Mouse (Mus musculus) midbrain, embryonic 13.5 days (tissue): ENCODE results near the gene Tgfbi. TPM values are rescaled to one million over a fixed set of nuclear protein-coding genes. Genes with fewer than 3 reads are reported as not detected.

Experiments used
- ATAC-seq: fragments of 200-750 bp; cut with Nextera tagmentation; 2 replicates; pipeline ENCODE4 v1.8.0; 2017; ENCODE audit warnings: mild to moderate bottlenecking, moderate TSS enrichment, moderate library complexity
- H3K27ac ChIP-seq: fragments of 300-500 bp; sonication (generic); 2 replicates; pipeline ENCODE4 v1.5.1; 2015; ENCODE audit warnings: inconsistent platforms, mild to moderate bottlenecking, moderate library complexity
- H3K27me3 ChIP-seq: fragments of 300-500 bp; sonication (generic); 2 replicates; pipeline ENCODE4 v1.6.1; 2015; ENCODE audit warnings: mild to moderate bottlenecking, inconsistent platforms
- H3K36me3 ChIP-seq: fragments of 300-500 bp; sonication (generic); 2 replicates; pipeline ENCODE4 v1.6.1; 2015; ENCODE audit warnings: mild to moderate bottlenecking, inconsistent platforms
- H3K4me1 ChIP-seq: fragments of 300-500 bp; sonication (generic); replicated peaks from 2 replicates; pipeline ENCODE4 v1.6.1; 2015; ENCODE audit warnings: inconsistent platforms
- H3K4me2 ChIP-seq: fragments of 300-500 bp; sonication (generic); replicated peaks from 2 replicates; pipeline ENCODE4 v1.6.1; 2015; ENCODE audit warnings: moderate library complexity, mild to moderate bottlenecking, inconsistent platforms
- H3K4me3 ChIP-seq: fragments of 300-500 bp; sonication (generic); replicated peaks from 2 replicates; pipeline ENCODE4 v1.5.1; 2015; ENCODE audit warnings: mild to moderate bottlenecking, inconsistent platforms
- H3K9ac ChIP-seq: fragments of 300-500 bp; sonication (generic); replicated peaks from 2 replicates; pipeline ENCODE4 v1.6.1; 2015; ENCODE audit warnings: mild to moderate bottlenecking, inconsistent platforms
- H3K9me3 ChIP-seq: fragments of 300-500 bp; sonication (generic); 2 replicates; pipeline ENCODE4 v1.6.1; 2016; ENCODE audit warnings: mild to moderate bottlenecking, inconsistent platforms
- WGBS: fragments of 180-500 bp; shearing (Covaris S2); methylation state at CpG from one replicate; pipeline ENCODE4 v1.1.7; 2015; 5-methylcytosine and 5-hydroxymethylcytosine counted together
- polyA plus RNA-seq: library from polyadenylated mRNA; unstranded; fragments of >200 nt; fragmentation: Nextera tagmentation; extraction: Ambion mirVana; gene quantifications from 2 replicates; pipeline ENCODE4 v1.2.1, GENCODE M21; 2015

Gene Tgfbi
- polyA plus RNA-seq, 1 experiment from 2014 or later = 4.8 TPM

DNA sequence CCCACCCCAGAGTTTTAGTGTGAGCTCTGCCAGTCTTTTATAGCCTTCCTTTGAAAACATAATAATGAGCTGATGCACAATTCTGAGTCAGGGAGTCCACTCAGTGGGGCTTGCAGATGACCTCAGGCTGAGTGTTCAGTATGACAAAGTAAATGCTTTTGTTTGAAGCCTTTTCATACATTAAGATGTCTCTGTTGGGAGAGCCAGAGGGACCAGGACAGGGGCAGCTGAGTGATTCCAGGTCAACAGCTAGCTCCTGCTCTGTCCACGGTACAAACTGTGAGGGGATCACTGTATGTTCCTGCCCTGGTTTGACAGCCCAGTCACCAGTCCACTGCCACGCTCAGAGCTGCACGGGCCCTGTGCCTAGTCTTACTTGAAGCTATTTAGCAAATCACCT is 26.6 kb upstream of the Tgfbi start:
- Histone ChIP-seq H3K4me2 (no peak overlapping the region), H3K36me3 (no peaks in the 10 kb centered on the region), H3K4me3 (no peak overlapping the region), H3K9ac (no peak overlapping the region), H3K27ac (peak overlapping the region; percentile 90), H3K9me3 (no peaks in the 10 kb centered on the region), H3K27me3 (peaks cover 4% of the 10 kb centered on the region; the same call in 1 of the 2 replicates), H3K4me1 (peaks cover 23% of the 10 kb centered on the region)
- peak; percentile 19; the same call in 1 of the 2 replicates for ATAC-seq
- 19% methylated on average over 3 of the region's 3 CpGs for WGBS

DNA sequence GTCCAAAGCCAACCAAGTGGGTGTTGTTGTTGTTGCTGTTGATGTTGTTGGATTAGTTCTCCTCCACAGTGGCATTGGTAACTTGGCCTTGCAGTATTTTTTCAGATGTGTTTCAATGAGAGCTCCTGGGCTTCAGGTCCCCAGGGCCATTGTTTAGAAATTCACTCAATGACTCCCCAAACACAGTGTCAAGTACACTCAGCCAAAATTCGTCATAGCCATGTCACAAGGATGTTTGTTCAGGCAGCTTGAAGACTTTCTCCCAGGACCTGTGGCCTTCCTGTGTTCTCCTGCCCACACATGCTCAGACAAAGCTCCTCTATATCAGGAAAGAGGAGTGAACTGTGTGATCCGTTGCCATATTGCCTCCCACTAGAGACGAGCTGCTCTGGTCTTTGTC is 23.3 kb upstream of the Tgfbi start:
- Histone ChIP-seq H3K4me2 (no peak overlapping the region), H3K9me3 (no peaks in the 10 kb centered on the region), H3K9ac (no peak overlapping the region), H3K36me3 (no peaks in the 10 kb centered on the region), H3K27ac (no peak overlapping the region), H3K4me1 (peaks cover 31% of the 10 kb centered on the region), H3K27me3 (peaks cover 22% of the 10 kb centered on the region), H3K4me3 (no peak overlapping the region)
- WGBS = 87% methylated on average over 3 of the region's 3 CpGs
- no peak for ATAC-seq

DNA sequence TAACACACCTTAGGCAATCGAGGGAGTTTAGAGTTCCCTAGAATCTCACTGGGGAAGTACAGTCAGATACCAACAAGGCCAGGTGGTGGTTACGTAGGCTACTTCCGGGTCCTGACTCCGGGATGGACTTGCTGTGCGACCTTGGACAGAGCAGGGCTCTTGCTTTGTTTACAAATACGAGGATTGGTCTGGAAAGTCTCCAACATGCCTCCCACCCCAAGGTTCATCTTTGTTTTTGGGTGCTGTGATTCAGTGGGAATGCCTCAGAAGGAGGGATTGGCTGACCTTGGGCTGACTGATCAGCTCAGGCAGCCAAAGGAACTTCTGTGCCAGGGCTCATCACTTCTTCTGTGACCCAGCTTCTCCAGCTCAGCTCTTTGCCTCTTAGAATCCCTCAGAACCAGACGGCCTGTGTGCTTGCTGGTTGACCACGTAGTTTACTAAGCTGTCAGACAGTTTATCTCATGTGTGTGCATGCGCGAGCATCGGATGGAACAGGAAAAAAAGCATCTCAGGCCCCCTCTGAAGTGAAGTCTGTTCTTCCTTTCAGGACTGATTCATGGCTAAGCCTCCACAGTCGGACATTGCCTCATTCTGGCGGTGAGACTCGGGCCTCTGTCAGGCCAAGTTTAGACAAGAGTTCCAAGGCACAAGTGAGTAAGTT is 20.7 kb upstream of the Tgfbi start:
- ATAC-seq = no peak
- no peak overlapping the region for H3K9ac ChIP-seq
- 83% methylated on average over 14 of the region's 14 CpGs for WGBS
- no peak overlapping the region for H3K4me2 ChIP-seq
- H3K9me3 ChIP-seq = no peaks in the 10 kb centered on the region
- no peak overlapping the region for H3K27ac ChIP-seq
- H3K4me1 ChIP-seq = peaks cover 11% of the 10 kb centered on the region
- no peaks in the 10 kb centered on the region for H3K36me3 ChIP-seq
- H3K4me3 ChIP-seq = no peak overlapping the region
- H3K27me3 ChIP-seq = peaks cover 37% of the 10 kb centered on the region

DNA sequence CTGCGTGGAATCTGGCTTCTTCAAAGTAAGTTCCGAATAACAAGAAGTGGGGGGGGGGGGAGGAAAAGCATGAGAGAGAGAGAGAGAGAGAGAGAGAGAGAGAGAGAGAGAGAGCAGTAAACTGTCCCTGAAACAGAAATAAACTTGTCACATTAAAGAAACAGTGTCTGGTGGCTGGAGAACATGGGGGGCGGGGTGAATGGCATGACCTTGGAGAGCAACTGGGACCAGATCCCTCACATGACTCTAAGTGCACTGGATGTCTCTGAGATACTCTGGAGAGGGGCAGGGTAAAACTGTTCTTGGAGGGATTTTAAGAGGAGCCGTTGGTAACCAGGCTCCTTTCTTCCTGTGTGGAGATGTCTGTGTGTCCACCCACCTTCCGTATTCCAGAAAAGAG is 19.1 kb upstream of the Tgfbi start:
- ATAC-seq = no peak
- Histone ChIP-seq H3K36me3 (no peaks in the 10 kb centered on the region), H3K4me3 (no peak overlapping the region), H3K9me3 (no peaks in the 10 kb centered on the region), H3K4me2 (no peak overlapping the region), H3K27me3 (peaks cover 39% of the 10 kb centered on the region), H3K4me1 (peaks cover 11% of the 10 kb centered on the region), H3K27ac (no peak overlapping the region), H3K9ac (no peak overlapping the region)
- 84% methylated on average over 5 of the region's 5 CpGs for WGBS

DNA sequence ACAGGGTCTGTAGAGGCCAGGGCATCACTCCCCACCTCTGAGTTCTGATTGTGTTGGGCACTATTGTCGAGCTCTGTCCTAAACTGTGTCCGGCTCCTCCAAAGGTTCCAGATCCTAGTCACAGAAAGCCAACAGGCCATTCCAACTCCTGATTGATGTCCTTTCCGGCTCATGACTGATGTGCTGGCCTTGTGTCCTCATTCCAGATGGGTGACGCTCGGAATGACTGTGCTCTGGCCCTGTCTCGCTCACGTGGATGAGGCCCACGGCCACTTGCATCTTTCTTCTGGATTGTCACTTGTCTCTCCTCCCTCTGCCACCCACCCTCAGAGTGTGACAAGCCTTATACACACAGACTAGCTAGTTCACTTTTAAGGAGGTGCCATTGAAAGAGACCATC is 18.1 kb upstream of the Tgfbi start:
- H3K4me2 ChIP-seq = no peak overlapping the region
- no peaks in the 10 kb centered on the region for H3K36me3 ChIP-seq
- 91% methylated on average over 8 of the region's 8 CpGs for WGBS

DNA sequence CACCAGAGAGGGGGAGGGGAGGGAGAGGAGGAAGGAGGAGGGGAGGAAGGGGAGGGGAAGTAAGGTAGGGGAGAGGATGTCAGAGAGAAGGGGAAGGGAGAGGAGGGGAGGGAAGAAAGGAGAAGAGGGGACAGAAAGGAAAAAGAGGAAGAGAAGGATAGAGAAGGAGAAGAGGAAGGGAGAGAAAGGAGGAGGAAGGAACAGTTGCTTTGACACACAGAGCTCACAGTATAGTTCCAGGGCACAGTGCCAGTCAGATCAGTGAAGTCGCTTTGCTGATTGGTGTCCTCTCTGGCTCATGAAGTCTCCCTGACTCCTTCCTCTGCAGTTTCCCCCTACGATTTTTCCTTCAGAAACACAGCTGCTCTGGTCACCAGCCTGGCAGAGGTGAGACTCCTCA is 17.4 kb upstream of the Tgfbi start:
- no peak overlapping the region for H3K9ac ChIP-seq
- ATAC-seq = no peak
- peaks cover 12% of the 10 kb centered on the region for H3K4me1 ChIP-seq
- H3K36me3 ChIP-seq = no peaks in the 10 kb centered on the region
- WGBS = 71% methylated on average over 2 of the region's 2 CpGs
- no peak overlapping the region for H3K4me3 ChIP-seq
- H3K9me3 ChIP-seq = no peaks in the 10 kb centered on the region
- peaks cover 37% of the 10 kb centered on the region for H3K27me3 ChIP-seq
- no peak overlapping the region for H3K4me2 ChIP-seq
- H3K27ac ChIP-seq = no peak overlapping the region

More for the DNA sequence above, 18.1 kb upstream of the Tgfbi start:
- H3K4me1 ChIP-seq = peaks cover 11% of the 10 kb centered on the region
- H3K27me3 ChIP-seq = peaks cover 41% of the 10 kb centered on the region
- H3K9ac ChIP-seq = no peak overlapping the region
- H3K27ac ChIP-seq = no peak overlapping the region
- no peak overlapping the region for H3K4me3 ChIP-seq
- no peaks in the 10 kb centered on the region for H3K9me3 ChIP-seq
- ATAC-seq = no peak

DNA sequence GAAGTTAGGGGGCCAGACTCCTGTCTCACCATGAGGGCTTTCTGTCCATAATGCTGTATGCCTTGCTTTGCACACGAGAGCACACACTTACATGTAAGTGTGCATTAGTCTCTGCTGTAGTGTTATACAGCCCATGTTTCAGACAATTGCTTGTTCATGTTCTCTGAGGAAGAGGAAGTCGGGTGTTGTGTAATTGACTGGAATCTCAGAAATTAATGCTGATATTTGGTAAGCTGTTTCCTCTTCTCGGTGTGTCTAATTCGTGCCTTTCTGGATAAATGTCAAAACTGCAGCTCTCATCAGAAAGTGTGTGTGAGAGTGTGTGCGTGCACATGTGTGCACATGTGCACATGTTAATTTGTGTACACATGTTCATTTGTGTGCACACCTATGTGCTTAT is 16.1 kb upstream of the Tgfbi start:
- Histone ChIP-seq H3K4me2 (no peak overlapping the region), H3K9me3 (no peaks in the 10 kb centered on the region), H3K27ac (no peak overlapping the region), H3K27me3 (peaks cover 35% of the 10 kb centered on the region), H3K4me3 (no peak overlapping the region), H3K36me3 (no peaks in the 10 kb centered on the region), H3K4me1 (peaks cover 23% of the 10 kb centered on the region), H3K9ac (no peak overlapping the region)
- 89% methylated on average over 5 of the region's 5 CpGs for WGBS
- ATAC-seq = no peak

DNA sequence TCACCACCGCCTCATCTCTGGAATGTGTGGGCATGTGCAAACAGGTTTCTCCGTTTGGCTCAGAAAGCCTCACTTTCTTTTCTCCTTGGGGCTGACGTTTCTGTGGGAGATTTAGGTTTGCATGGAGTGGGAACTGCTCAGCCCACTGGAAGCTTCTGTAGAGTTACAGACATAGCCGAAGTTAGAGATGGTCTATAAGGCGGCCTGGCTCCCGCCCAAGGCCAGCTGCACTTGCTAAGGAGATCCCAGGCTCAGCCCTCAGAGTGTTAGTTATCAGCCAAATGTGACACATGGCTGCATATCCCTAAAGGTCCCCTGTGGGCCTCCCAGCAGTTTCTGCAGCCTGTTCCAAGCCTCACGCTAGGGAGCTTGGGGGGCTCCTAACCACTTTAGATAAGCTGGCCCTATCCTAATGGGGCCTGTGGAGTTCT is 15.3 kb upstream of the Tgfbi start:
- no peak overlapping the region for H3K9ac ChIP-seq
- H3K36me3 ChIP-seq = no peaks in the 10 kb centered on the region
- 81% methylated on average over 7 of the region's 7 CpGs for WGBS
- peaks cover 29% of the 10 kb centered on the region for H3K27me3 ChIP-seq
- H3K9me3 ChIP-seq = no peaks in the 10 kb centered on the region
- H3K27ac ChIP-seq = no peak overlapping the region
- no peak overlapping the region for H3K4me2 ChIP-seq
- peaks cover 23% of the 10 kb centered on the region for H3K4me1 ChIP-seq
- ATAC-seq = no peak
- no peak overlapping the region for H3K4me3 ChIP-seq

DNA sequence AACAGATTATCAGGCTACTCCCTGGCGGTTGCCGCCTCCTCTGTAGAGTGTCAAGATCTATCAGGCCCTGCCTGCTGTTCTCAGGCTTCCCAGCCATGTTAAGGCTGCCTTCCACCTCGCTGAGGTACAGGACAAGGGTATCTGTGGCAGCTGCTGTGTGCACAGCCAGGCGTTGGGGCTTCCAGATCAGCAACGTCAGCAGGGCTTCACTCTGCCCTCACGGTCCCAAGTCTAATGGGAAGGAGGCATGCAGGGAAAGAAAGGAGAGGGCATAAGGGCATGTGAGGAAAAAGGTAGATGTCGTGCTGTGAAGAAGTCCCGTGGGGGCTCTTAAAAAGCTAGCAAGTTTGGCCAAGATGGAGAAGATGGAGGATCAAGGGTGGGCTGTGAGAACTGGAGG is 14.1 kb upstream of the Tgfbi start:
- no peak for ATAC-seq
- no peak overlapping the region for H3K4me2 ChIP-seq
- H3K27me3 ChIP-seq = peaks cover 32% of the 10 kb centered on the region
- WGBS = 84% methylated on average over 8 of the region's 8 CpGs
- H3K4me1 ChIP-seq = peaks cover 14% of the 10 kb centered on the region
- H3K27ac ChIP-seq = no peak overlapping the region
- no peak overlapping the region for H3K9ac ChIP-seq
- H3K4me3 ChIP-seq = no peak overlapping the region
- H3K9me3 ChIP-seq = no peaks in the 10 kb centered on the region
- H3K36me3 ChIP-seq = no peaks in the 10 kb centered on the region

DNA sequence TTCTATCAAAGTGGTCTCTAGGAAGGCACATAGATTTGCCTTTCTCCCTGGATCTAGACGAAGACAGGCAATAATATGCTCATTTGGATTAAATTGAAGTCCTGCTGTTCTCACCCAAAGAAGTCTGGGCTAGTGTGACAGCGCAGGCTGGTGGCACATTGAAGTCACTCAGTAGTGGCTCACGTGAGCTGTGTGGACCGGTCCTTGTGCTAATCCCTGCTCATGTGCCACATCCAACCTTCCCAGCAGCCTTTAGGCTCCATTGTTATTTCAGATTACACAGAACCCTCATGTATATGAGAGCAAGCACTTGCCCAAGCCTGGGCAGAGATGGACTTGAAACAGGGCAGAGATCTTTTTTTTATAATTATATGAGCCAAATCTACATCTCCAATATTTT is 12.0 kb upstream of the Tgfbi start:
- WGBS = 35% methylated on average over 4 of the region's 4 CpGs
- Histone ChIP-seq H3K27ac (no peak overlapping the region), H3K36me3 (no peaks in the 10 kb centered on the region), H3K9me3 (no peaks in the 10 kb centered on the region), H3K4me3 (no peak overlapping the region), H3K9ac (no peak overlapping the region), H3K4me2 (no peak overlapping the region), H3K27me3 (peaks cover 20% of the 10 kb centered on the region), H3K4me1 (peaks cover 22% of the 10 kb centered on the region)
- ATAC-seq = peak; percentile 65

DNA sequence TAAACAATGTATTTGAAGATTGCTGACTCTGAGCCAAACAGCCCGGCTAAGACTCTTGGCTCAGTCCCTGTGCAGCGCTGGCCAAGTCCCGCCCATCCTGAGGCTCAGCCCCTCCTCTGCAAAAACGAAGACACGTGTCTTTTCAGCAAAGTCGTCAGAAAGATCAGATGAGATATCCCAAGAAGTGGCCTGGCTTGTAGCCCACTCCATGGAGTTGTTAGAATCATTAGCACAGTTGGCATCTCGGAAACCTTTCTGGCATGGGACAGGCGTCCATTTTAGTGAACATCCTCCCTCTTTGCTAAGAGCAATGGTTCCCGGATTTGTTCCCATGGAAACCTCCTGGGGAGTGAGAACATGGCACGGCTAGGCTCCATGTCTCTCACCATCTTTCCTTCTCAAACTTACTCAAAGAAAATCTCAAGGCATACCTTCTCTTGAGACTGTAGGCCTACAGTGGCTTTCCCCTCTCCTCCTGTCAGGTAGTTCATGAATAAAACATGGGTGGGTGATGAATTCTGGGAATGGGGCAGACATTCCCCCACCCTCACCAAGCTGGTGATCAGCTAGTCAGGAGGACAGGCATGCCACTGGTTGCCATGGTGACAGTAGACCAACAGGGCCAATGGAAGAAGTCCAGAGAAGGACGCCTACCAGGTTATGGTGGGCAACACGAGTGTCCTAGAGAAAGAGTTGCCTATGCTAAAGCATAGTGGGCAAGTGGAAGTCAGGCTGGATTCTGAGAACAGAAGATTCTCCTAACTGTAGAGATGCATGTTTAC is 11.3 kb upstream of the Tgfbi start:
- peaks cover 22% of the 10 kb centered on the region for H3K4me1 ChIP-seq
- peak; percentile 86 for ATAC-seq
- H3K36me3 ChIP-seq = no peaks in the 10 kb centered on the region
- peaks cover 16% of the 10 kb centered on the region for H3K27me3 ChIP-seq
- 38% methylated on average over 12 of the region's 12 CpGs for WGBS
- H3K9me3 ChIP-seq = no peaks in the 10 kb centered on the region
- no peak overlapping the region for H3K27ac ChIP-seq
- no peak overlapping the region for H3K4me2 ChIP-seq
- H3K9ac ChIP-seq = no peak overlapping the region
- no peak overlapping the region for H3K4me3 ChIP-seq

DNA sequence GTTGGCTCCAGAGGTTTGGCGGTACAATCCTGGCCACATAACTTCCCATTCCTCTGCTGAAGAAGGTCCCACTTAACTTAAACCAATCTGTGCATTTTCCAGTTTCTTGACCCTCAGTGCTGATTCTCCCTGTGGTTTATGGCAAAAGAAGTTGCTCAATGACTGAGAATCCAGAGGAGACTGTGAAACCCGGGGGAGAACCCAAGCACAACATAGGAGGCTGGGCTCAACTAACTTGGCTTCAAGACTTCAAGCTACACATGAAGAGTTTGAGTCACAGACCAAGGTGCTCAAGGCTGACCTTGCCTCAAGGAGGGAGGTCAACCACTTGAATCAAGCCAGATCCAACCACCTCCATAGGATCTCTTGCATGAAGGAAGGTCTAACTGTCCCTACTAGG is 9.8 kb upstream of the Tgfbi start:
- ATAC-seq = no peak
- Histone ChIP-seq H3K9me3 (no peaks in the 10 kb centered on the region), H3K4me1 (peaks cover 22% of the 10 kb centered on the region), H3K4me2 (no peak overlapping the region), H3K4me3 (no peak overlapping the region), H3K27ac (no peak overlapping the region), H3K27me3 (peaks cover 18% of the 10 kb centered on the region), H3K36me3 (no peaks in the 10 kb centered on the region), H3K9ac (no peak overlapping the region)
- 95% methylated on average over 2 of the region's 2 CpGs for WGBS
